Comparison of ENCODE assay signal across 11 mouse cellular contexts in the genomic region with DNA sequence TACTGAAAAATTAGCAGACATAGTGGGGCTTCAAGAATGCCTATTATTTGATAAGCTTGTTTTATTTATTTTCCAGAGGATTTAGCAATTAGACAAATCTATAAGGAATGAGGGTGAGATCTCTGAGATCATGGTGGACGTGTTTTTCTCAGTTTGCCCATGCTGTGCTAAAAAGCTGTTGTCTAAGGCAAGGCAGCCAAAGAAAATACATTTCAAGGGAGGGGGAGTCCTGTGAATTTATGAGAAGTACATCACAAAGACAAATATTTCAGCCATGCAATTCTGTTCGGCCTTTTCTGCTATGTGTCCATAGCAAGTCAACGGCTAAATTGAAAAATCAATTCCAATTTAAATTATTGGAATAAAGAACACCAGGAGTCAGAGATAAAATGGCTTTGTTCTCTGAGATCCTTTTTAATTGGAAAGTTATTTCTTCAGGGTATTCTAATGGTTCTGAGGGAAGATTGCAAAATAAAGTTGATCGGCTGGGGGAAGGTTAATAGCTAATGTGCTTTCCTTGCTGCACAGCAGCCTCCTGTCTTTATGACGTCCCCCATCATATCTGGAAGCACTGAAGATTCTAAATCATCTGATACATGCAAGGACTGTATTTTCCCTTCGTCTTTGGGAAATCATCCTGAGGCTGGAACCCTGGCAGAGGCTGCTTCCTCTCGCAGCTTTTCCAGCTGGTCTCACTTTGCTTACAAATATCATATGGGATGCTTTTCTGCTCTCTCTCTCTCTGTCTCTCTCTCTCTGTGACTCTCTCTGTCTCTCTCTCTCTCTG.
DNase-seq lines count a peak whose midpoint lies in the region; ATAC-seq and TF ChIP-seq lines count a peak whose summit lies in the region.
"Had no signal": no experiment of that assay in that cellular context is flagged by ENCODE, and none has a peak within 500 bp of the region (broad histone marks: within the 10 kb centered on the region; RNA-seq: fewer than 3 reads in every experiment).

No protein-coding gene starts in this region.

- ATAC-seq in midbrain, embryonic 11.5 days (ENCODE audit: low FRiP score): no peak
- ATAC-seq in limb, embryonic 14.5 days (ENCODE audit: low FRiP score, low read depth): no peak

- H3K4me3 ChIP-seq in gastrocnemius, adult 2 months: no peak overlapping the region
- H3K4me3 ChIP-seq in midbrain, embryonic 10.5 days: no peak overlapping the region
- no peak overlapping the region for H3K4me3 ChIP-seq in midbrain, embryonic 11.5 days (ENCODE audit: low read depth, low read length)
- H3K4me3 ChIP-seq in limb, embryonic 14.5 days (replicated peaks; ENCODE audit: low read length): no peak overlapping the region
- H3K4me3 ChIP-seq: liver, embryonic 15.5 days; megakaryocyte, embryonic 14.5 days had no signal

- TF ChIP-seq CTCF in gastrocnemius, adult 2 months (IDR thresholded peaks at IDR 0.05): no peak

- no peak for DNase-seq in gastrocnemius, adult 2 months
- no peak for DNase-seq in gastrocnemius, postnatal 25 days
- DNase-seq in midbrain, embryonic 10.5 days (ENCODE audit: low spot score): no peak
- DNase-seq in midbrain, embryonic 11.5 days (ENCODE audit: low spot score, missing footprints): no peak
- DNase-seq in limb, embryonic 14.5 days (ENCODE audit: low spot score): peak; percentile 11
- DNase-seq in spleen, postnatal 4 days (ENCODE audit: low spot score in 2 of 2): no peak
- DNase-seq in urinary bladder, postnatal 36 days (ENCODE audit: low spot score in 2 of 2): no peak
- DNase-seq: thymus, postnatal 25 days had no signal

- TF ChIP-seq POLR2A in limb, embryonic 14.5 days (IDR thresholded peaks at IDR 0.05; ENCODE audit: borderline replicate concordance, extremely low read depth, insufficient read depth, insufficient read length): no peak

- 48% methylated on average over 7 of the region's 7 CpGs for WGBS in midbrain, embryonic 10.5 days
- 41% methylated on average over 7 of the region's 7 CpGs for whole genome bisulfite sequencing in midbrain, embryonic 11.5 days
- 25% methylated on average over 7 of the region's 7 CpGs for WGBS in limb, embryonic 14.5 days

- peak overlapping the region; percentile 77 for H3K27ac ChIP-seq in gastrocnemius, adult 2 months
- H3K27ac ChIP-seq in midbrain, embryonic 10.5 days (replicated peaks): peak overlapping the region; percentile 59
- H3K27ac ChIP-seq in midbrain, embryonic 11.5 days (ENCODE audit: low read depth, low read length): no peak overlapping the region
- no peak overlapping the region for H3K27ac ChIP-seq in limb, embryonic 14.5 days (replicated peaks; ENCODE audit: low read depth, low read length)
- H3K27ac ChIP-seq: liver, embryonic 15.5 days had no signal

- H3K4me1 ChIP-seq in midbrain, embryonic 10.5 days: peaks cover 17% of the 10 kb centered on the region
- peaks cover 7% of the 10 kb centered on the region for H3K4me1 ChIP-seq in midbrain, embryonic 11.5 days (ENCODE audit: control insufficient read depth, insufficient read depth, low read length)
- H3K4me1 ChIP-seq in limb, embryonic 14.5 days (ENCODE audit: control insufficient read depth, insufficient read depth, low read length): no peaks in the 10 kb centered on the region
- H3K4me1 ChIP-seq: liver, embryonic 15.5 days had no signal

- no peaks in the 10 kb centered on the region for H3K36me3 ChIP-seq in midbrain, embryonic 10.5 days
- H3K36me3 ChIP-seq in midbrain, embryonic 11.5 days (ENCODE audit: control insufficient read depth, insufficient read depth, low read length): no peaks in the 10 kb centered on the region
- H3K36me3 ChIP-seq in limb, embryonic 14.5 days (ENCODE audit: control insufficient read depth, insufficient read depth, low read length): no peaks in the 10 kb centered on the region
- H3K36me3 ChIP-seq: liver, embryonic 15.5 days had no signal

- intact Hi-C loops in gastrocnemius, adult 2 months (cut with DNase I): no loop called here

- no peaks in the 10 kb centered on the region for H3K27me3 ChIP-seq in midbrain, embryonic 10.5 days (ENCODE audit: low read depth, poor library complexity, severe bottlenecking)
- H3K27me3 ChIP-seq in midbrain, embryonic 11.5 days (ENCODE audit: control insufficient read depth, insufficient read depth, low read length): no peaks in the 10 kb centered on the region
- no peaks in the 10 kb centered on the region for H3K27me3 ChIP-seq in limb, embryonic 14.5 days (ENCODE audit: control insufficient read depth, insufficient read depth, low read length)
- H3K27me3 ChIP-seq: CH12.LX; liver, embryonic 15.5 days; megakaryocyte, embryonic 14.5 days had no signal

- no peaks in the 10 kb centered on the region for H3K9me3 ChIP-seq in midbrain, embryonic 10.5 days (replicated peaks)
- H3K9me3 ChIP-seq in midbrain, embryonic 11.5 days (ENCODE audit: control insufficient read depth, low read length): no peaks in the 10 kb centered on the region
- H3K9me3 ChIP-seq in limb, embryonic 14.5 days (ENCODE audit: control insufficient read depth, low read length): no peaks in the 10 kb centered on the region
- H3K9me3 ChIP-seq: liver, embryonic 15.5 days; megakaryocyte, embryonic 14.5 days had no signal

- no peak overlapping the region for H3K4me2 ChIP-seq in midbrain, embryonic 11.5 days
- H3K4me2 ChIP-seq in limb, embryonic 14.5 days (replicated peaks; ENCODE audit: low read depth, low read length, severe bottlenecking): no peak overlapping the region
- H3K4me2 ChIP-seq: liver, embryonic 15.5 days had no signal

- no peak overlapping the region for H3K9ac ChIP-seq in midbrain, embryonic 11.5 days (ENCODE audit: low read length)
- H3K9ac ChIP-seq in limb, embryonic 14.5 days (ENCODE audit: low read depth, low read length, severe bottlenecking): no peak overlapping the region
- H3K9ac ChIP-seq: liver, embryonic 15.5 days had no signal

Comparison
In these comparisons a context has a peak if more than half of its experiments do, and no peak if none do; other contexts are left out.
1. H3K27ac ChIP-seq: peak in gastrocnemius, adult 2 months (single experiment) and midbrain, embryonic 10.5 days (single experiment); none in midbrain, embryonic 11.5 days (single experiment) and limb, embryonic 14.5 days (single experiment).